Mouse (Mus musculus) T-cell, adult 2 months (primary cell): ENCODE data around the gene Zmiz1.

ENCODE experiments used
- DNase-seq: peaks from one replicate; pipeline ENCODE4 v3.0.0; 2022; ENCODE audit warnings: low spot score

The Zmiz1 gene

DNA sequence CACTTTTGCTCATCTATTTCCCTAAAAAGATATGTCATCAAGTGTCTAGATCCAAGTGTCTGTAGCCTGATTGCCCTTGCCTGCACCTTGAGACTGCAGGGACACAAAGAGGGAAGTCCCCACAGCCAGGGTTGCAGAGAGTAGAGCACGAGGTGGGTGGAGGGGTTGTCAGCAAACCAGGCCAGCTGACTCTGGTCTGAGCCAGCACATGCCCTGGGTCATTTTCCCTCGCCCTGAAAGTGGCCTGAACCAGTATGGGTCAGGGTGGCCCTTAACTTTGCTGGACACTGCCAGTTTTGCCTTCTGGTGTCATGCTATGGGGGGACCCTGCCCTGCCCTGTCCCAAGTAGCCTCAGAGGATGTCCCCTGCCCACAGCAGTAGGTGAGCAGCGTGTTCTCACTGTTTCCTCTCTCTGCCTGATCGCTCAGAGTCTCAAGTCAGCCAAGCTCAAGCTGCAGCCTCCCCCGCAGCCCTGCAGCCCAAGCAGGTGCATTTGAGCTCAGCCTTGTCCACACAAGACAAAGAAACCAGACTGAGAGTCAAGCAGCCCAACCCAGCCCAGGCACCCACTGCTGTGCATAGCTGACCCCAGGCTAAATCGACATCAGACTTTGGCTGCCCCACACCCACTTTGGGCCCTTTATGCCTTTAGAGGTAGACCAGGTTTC is 14.1 kb downstream of the Zmiz1 start:
- DNase-seq = peak; percentile 49

DNA sequence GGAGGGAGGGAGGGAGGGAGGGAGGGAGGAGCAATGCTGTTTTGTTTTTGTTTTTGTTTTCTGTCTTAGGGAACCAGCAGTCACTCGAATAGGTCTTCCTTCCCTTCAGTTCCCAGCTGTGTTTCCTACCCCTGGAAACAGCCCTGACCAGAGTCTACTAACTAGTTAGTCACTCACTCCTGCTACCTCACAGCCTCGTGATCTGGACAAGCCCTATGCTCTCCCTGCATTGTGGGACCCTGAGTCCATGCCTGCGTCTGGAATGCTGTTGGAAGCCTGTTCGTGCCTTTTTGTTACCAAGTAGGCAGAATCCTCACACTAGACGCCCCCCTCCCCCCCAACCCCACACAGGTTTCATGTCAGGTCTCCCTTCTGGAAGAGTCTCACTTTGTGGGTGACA is 15.0 kb downstream of the Zmiz1 start:
- no peak for DNase-seq

DNA sequence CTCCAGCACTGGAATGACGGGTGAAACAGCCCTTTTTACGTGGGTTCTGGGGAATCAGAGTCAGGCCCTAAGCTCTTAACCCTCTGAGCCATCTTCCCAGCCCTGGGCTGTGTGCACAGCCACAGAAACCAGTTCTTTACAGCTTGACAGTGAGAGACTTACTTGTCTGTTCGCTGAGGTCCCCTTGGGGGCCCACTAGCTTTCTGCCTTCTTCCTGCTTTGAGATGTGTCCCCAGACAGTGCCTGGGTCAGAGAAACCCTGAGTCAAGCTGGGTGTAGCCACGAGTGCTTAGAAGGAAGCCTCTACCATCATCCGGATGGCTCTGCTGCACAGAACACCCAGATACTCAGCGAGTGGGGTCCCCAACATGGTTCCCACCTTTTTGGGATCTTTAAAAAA is 15.7 kb downstream of the Zmiz1 start:
- DNase-seq = peak; percentile 42

DNA sequence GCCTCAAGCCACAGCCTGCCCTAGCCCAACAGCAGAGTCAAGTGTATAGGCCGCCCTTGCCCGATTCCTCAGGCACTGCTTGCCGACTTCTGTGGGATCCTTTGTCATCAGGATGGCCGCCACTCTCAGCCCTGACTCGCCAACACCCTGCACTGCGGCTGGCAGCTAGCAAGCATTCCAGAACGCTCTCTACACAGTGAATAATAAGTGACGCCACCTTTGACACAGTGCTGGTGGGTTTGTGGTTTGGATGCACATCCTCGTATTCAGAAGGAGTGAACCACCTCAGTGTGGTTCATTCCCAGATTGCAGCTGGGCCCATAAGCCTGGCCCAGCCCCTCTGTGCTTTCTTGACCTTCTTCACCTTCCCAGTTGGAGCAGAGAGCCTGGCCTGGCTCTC is 17.1 kb downstream of the Zmiz1 start:
- DNase-seq = peak; percentile 54

DNA sequence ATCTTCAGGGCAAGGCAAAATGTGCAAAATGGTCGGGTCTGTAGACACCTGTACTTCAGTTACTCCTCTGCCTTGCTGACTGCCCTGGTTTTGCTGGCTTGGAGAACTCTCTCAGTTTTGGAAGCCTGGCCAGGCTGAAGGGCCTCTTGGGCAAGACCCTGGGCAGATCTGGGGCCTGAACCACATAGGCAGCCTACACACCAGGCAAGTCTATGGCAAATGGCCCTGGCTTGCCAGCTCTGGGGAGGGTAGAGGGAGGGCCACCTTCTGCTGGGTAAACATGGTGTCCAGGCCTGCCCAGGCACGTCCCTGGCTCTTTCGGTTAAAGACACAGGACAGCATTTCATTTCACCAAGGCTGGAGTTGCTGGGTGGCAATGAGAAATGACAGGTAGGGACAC is 17.5 kb downstream of the Zmiz1 start:
- no peak for DNase-seq

DNA sequence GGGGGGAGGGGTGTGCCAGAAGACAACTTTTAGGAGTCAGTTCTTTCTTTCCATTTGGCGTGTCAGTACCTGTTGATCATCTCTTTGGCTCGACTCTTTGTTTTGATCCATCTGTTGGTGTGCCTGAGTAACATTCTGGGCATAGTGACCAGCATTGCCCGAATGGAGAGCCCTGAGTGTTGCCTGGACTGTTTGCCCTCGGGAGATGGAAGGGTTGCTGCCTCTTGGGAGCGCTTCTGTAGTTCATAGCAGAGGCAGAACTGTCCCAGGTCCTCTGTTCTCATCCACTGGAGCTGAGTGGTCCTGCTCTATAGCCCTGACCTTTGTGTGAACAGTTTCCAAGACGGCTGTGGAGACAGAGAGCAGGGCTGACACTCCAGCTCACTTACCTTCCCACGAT is 18.3 kb downstream of the Zmiz1 start:
- DNase-seq = no peak

DNA sequence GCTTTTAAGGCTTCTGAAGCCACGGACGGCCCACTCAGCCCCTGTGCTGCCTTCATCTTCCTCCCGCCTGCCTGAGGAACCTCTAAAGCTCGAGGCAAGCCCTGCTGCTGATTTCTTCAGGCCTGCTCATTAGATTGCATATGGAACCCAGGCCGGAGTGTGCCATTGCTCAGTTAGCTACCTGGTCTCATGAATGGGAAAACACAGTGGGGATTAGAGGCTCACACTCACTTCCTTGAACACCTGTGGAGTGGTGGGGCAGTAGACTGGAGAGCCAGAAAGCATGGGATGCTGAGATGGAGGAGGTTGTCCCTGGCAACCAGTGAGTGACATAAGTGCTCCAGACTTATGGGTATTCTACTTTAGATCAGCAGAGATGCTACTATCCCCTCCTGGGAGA is 19.3 kb downstream of the Zmiz1 start:
- DNase-seq = no peak

DNA sequence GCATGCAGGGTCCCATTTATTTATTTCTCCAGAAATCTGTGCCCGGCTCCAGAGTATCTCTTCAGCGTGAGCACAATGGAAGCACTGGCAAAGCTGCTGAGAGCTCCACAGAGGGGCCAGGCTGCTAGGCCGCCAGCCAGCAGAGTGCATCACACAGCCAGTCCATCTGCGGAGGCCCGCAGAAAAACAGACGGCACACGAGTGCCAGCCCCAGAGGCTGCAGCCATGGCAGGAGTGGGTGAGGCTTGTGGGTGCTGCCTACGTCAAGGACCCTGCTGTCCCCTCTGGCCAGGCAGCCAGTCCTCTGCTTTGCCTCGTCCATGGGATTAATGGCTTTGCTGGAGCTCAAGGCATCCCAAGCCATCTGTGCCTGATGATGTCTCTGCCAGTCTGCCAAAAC is 19.8 kb downstream of the Zmiz1 start:
- no peak for DNase-seq

DNA sequence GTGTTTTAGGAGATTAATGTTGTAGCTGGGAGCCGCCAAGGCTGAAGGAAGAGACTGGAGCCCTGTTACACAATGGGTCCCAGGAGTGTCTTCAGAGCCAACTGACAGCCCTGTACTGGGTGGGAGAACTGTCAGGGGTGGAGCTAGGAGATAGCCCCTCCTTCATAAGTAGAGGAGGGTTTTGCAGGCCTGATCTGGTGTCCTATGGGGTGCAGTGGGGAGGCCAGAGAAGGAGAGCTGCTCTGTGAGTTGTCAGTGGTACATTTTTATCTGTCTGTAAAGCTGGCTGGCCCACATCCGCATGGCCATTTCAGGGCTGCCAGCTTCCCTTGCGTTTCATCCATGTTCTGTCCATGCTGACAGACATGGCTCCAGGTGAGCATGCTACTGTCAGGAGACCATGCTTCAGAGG is 20.9 kb downstream of the Zmiz1 start:
- no peak for DNase-seq

DNA sequence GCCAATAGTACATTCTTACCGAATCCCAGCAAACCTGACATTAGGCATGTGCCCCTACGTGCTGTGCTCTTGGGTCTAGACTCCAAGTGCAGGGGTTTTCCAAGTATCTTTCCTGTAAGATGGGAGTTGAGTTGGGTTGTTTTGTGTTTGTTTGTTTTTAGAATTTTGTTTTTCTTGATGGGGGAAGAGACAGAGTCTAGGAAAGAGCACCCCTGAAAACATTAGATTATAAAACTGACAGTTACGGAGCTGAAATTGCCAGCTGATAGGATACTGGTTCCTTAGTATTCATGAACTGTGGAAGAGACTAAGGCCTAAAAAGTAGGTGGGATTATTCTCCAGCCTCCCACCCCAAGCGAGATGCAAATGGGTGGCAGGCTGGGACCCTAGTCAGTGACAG is 21.5 kb downstream of the Zmiz1 start:
- DNase-seq = no peak

DNA sequence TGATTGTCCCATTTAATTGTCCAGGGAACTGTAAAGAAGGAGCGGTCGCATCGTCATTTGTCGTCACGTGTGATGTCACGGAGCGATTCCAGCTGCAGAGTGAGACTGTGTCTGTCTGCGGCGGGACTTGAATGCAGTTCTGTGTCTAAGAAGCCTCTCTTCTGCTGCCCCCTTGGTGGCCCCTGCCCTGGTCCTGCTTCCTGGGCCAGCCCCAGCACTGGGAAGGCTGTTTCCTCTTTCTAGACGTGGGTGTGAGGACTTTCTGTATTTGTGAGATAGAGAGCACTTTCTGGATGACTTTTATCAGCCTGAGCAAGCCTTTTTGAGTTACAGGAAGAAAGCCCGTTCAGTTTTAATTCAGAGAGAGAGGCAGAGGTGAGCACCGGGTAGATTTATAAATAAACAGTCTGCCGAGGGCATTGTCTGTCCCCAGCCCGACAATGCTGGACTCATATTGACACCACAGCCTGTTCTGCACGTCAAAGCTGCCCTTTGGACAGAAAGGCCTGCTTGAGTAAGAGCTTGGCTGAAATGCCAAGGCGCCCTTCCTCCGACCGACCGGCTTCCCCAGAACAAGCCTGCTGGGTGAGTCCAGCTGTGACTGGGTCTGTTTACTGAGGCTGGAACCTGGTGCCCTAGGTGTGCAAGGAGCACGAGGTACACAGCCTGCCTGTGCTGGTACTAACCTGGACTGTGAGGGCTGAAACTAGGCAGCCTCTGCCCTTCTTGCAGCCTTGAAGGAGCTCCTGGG is 22.1 kb downstream of the Zmiz1 start:
- DNase-seq = peak; percentile 34

DNA sequence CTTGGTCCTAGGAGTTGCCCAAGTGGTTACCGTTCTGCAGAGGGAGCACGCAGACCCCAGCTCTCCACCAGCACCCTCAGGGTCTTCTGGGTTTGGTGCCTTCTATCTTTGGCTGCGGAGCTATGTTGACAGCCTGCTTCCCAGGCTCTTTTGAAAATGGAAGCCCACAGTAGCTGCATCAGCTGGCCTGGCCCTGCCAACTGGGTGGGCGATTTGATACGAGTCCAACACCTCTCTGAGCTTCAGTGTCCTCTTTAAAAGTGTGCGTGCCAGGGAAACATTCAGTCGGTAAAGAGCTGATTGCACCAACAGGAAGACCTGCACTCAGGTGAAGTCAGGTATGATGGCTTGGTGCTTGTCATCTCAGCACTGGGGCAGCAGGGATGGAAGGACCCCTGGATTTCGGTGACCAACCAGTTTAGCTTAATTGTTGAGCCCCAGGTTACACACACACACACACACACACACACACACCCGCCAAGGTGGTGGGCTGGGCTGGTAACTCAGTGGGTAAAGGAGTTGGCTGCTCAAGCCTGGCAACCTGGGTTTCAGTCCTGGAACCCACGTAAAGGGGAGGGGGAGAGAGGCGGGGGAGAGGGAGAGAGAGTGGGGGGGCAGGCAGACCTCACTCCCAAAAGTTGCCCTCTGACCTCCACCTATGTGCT is 22.8 kb downstream of the Zmiz1 start:
- DNase-seq = no peak

DNA sequence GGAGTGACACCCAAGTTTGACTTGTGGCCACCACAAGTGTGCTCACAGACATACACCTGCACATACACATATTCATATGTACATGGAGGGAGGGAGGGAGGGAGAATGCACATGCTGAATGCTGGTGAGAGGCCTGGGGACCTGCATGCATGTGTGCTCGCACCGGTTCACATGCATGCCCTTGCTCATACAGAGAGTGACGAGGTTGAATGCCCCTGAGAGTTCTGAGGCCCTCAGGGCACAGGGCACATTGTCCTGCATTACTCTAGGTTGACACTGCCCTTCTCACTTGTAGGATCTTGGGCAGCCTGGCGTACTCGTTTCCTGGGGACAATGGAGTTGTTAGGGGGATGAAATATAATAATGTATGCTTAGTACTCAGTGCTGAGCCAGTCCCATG is 23.4 kb downstream of the Zmiz1 start:
- no peak for DNase-seq

DNA sequence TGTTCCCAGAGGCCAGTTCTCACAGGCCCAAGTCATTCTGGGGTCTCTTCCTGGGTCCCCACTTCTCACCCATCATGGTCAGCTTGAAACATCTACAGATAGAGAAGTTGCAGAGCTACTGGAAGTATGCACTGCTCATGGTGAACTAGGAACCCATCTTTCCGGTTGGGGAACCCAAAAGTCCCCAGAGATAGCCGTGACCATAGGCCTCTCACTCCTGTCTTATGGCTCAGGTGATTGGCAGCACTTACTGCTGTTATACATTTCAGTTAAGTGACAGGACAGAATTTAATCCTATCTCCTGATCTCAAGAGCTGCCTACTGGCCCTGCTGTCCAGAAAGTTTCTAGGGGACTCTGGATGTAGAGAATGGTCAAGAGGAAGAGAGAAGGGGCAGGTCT is 24.3 kb downstream of the Zmiz1 start:
- no peak for DNase-seq

DNA sequence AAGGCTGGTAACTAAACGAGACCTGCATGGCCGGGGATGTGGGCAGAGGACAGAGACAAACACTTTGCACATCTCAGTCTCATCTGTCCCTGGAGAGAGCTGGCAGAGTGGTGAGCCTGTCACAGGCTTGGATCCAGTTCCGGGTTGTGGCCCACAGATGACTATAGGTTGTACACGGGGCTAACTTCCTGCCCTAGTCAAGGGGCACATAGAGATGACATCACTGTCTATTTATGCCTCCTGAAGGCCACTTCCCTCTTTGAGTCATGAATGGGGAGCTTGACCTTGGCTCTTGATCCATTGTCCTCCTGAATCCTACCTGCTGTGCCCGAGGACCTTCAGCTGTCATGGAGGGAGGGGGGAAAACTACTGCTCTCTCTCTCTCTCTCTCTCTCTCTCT is 25.1 kb downstream of the Zmiz1 start:
- DNase-seq = peak; percentile 42

DNA sequence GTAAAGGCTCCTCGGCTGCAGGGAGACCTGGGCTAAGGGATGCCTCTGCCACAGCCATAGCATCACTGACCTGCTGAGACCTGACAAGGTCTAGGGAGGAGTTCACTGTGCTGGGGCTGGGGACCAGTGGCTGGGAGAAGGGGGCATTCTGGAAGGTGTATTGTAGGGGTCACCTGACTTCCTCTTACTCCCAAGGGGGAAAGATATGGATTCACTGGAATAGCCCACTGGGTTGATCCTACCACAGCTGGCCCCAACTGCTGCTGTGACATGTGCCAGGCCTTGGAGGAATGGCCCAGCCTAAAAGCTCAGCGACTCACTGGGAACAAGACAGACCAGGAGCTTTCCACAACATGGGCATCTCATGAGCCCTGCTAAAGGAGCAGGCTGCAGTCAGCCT is 27.2 kb downstream of the Zmiz1 start:
- DNase-seq = no peak

DNA sequence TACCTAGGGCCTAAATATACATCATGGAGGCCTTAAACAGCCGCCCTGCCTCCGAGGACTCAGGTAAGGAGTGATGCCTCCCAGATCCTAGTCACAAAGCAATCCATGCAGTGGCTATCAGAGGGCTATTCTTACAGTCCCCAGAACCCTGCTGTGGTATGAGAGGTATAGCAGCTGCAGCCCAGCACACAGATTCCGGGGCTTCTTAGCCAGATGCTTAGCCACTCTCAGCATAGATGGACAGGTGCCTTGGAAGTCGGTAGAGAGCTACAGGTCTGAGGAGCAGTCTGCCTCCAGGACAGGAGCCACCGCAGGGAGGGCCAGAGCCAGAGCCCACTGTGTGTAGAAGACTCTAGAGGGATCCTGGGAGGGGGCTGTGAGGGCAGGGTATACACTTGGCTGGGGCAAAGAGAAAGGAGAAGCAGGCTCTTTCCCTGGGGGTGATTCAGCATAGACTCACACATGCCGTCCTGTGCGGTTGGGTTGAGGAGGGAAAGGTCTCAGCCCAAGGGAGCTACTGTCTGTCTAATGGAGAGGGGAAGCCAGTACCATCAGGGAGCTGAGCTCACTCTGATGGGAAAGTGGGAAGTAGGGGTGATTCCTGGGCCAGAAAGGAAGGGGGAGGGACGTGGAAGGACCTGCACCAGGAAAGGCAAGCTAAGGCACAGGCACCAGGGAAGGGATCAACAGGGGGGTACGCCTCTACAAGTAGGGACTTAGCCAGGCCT is 27.9 kb downstream of the Zmiz1 start:
- DNase-seq = no peak

DNA sequence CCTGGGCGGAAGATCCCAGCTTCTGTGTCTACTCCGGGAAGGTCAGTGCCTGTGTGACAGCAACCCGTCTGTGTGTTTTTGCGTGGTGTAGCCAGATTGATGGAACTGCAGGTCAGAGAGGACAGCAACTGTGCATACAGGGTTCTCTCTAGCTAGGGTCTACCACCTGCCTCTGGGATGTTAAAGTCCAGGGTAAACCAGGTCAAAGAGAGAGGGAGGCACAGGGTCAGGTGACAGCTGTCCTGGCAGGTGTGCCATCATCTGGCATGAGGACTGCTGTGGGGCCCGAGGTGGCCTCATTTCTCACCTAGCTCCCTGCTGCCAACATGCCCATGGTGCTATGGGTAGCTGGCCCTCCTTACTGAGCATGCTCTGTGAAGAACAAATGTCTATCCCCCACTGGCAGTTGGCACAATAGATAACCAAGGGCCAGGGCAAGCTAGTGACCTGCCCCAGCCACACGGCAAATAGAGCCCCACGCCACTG is 28.5 kb downstream of the Zmiz1 start:
- DNase-seq = no peak

DNA sequence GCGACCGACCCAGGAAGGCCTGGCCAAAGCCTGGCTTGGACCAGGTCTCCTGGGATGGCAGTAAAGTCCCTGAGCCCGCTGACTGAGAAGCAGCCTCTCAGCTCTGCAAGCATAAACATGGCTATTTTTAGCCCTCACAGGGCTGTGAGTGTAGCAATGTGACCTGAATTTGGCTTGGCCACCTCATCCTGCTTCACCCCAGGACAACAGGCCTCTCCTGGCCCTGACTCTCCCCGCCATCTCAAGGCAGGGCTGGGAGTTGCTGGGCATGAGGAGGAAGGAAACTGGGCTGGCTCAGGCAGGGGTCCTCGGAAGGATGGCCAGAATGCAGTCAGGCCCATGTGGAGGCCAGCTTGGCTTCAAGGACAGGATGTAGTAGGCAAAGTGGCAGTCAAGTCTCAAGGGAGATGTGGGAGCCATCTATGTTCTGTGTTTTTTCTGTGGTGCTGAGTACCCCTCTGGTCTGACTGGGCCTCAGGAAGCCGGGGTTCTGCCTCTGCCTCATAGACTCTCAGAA is 29.2 kb downstream of the Zmiz1 start:
- no peak for DNase-seq

DNA sequence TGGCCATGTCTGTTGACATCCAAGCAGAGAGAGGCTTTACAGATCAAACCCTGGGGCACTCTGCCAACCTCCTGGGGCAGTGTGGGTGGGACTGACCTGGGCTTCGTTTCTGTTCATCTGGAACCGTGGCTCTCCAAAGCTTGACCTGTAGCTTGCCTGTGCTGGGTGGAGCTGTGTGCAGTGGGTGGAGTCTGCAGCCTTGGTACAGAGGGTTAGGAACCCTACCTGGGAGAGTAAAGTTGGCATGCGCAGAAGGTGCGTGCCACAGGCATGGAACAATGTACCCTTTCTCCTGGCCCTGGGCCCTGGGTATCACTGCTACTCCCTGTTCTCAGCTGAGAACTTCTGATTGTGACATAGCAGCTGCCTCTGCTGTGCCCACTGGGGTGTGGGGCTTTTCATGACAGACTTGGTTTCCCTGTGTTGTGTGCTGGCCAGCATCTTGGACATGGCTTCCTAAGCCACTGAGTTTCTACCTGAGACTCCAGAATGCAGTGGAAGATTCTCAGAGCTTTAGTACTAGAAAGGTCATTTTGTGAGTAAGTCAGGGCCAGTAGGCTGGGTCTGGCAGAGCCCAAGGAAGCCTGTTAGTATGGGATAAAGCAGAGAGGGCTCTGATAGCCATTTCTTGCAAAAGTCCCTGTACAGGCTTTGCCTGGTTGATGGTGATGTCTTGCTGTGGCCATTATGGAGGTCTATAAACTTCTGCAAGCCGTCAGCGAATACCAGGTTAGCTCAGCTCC is 30.5 kb downstream of the Zmiz1 start:
- no peak for DNase-seq

DNA sequence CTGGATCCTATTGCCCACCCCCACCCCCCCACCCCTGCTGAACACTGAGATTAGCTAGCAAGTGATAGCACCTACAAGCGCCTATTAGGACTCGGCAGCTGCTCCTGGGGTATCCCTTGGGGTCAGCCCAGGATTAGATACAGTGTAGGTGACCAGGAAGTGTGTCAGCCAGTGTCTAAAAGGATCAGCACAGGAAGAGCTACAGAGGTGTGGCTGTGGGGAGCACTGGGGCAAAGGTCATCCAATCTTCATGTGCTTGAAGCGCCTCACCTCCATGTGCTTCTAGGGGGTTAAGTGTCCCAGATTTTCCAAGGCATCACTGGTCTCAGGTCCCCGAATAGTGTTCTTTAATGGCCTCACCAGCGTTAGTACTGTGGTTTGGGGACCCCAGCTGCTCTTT is 33.0 kb downstream of the Zmiz1 start:
- no peak for DNase-seq
